Mouse (Mus musculus) heart, embryonic 11.5 days (tissue): ENCODE measurements at regions not wholly inside any gene's neighbourhood (a gene's known extent, or its start where the extent isn't known, plus 50 kb on each side); places are given as distances from the start of the nearest gene placed in this dataset.

Experiments used
- ATAC-seq: fragments of 200-750 bp; cut with Nextera tagmentation; replicated peaks from 2 replicates; pipeline ENCODE4 v1.8.0; 2017; ENCODE audit warnings: moderate library complexity; ENCODE audit not compliant: insufficient number of reproducible peaks, low FRiP score, low TSS enrichment
- H3K27ac ChIP-seq: fragments of 300-500 bp; sonication (generic); 2 replicates; pipeline ENCODE4 v1.5.1; 2014; ENCODE audit warnings: mild to moderate bottlenecking, low read depth, low read length
- H3K27me3 ChIP-seq: fragments of 300-500 bp; sonication (generic); 2 replicates; pipeline ENCODE4 v1.6.1; 2014; ENCODE audit warnings: mild to moderate bottlenecking, low read length, mixed read lengths; ENCODE audit not compliant: control insufficient read depth, insufficient read depth
- H3K36me3 ChIP-seq: fragments of 300-500 bp; sonication (generic); 2 replicates; pipeline ENCODE4 v1.6.1; 2014; ENCODE audit warnings: mild to moderate bottlenecking, low read length, moderate library complexity, mixed read lengths; ENCODE audit not compliant: control insufficient read depth, insufficient read depth
- H3K4me1 ChIP-seq: fragments of 300-500 bp; sonication (generic); 2 replicates; pipeline ENCODE4 v1.6.1; 2014; ENCODE audit warnings: low read length; ENCODE audit not compliant: control insufficient read depth, insufficient read depth
- H3K4me2 ChIP-seq: fragments of 300-500 bp; sonication (generic); 2 replicates; pipeline ENCODE4 v1.6.1; 2014; ENCODE audit warnings: mild to moderate bottlenecking, moderate library complexity
- H3K4me3 ChIP-seq: fragments of 300-500 bp; sonication (generic); 2 replicates; pipeline ENCODE4 v1.5.1; 2014; ENCODE audit warnings: low read depth, low read length
- H3K9ac ChIP-seq: fragments of 300-500 bp; sonication (generic); 2 replicates; pipeline ENCODE4 v1.6.1; 2014; ENCODE audit warnings: mild to moderate bottlenecking, low read depth, low read length, moderate library complexity
- H3K9me3 ChIP-seq: fragments of 300-500 bp; sonication (generic); replicated peaks from 2 replicates; pipeline ENCODE4 v1.6.1; 2016; ENCODE audit warnings: low read length; ENCODE audit not compliant: control insufficient read depth
- WGBS: fragments of 180-500 bp; shearing (Covaris S2); extraction: QIAGEN DNeasy Blood & Tissue Kit; methylation state at CpG from one replicate; pipeline ENCODE4 v1.1.7; 2014; ENCODE audit not compliant: insufficient replicate concordance; 5-methylcytosine and 5-hydroxymethylcytosine counted together

- no peak for ATAC-seq
- H3K9ac ChIP-seq = no peak overlapping the region
- no peaks in the 10 kb centered on the region for H3K36me3 ChIP-seq
- H3K9me3 ChIP-seq = no peaks in the 10 kb centered on the region
- H3K4me2 ChIP-seq = no peak overlapping the region
- no peak overlapping the region for H3K27ac ChIP-seq
- no peaks in the 10 kb centered on the region for H3K27me3 ChIP-seq
- 48% methylated on average over 1 of the region's 1 CpGs for WGBS
- no peak overlapping the region for H3K4me3 ChIP-seq
- peaks cover 2% of the 10 kb centered on the region; the same call in 1 of the 2 replicates for H3K4me1 ChIP-seq
Observed at GRCm38 (mm10) chr12:16046643-16047042, 229.9 kb upstream of the Trib2 start.

GRCm38 (mm10) chr12:16045791-16046494 lies 229.2 kb upstream of the Trib2 start:
- H3K9me3 ChIP-seq = no peaks in the 10 kb centered on the region
- ATAC-seq = no peak
- H3K4me1 ChIP-seq = peaks cover 2% of the 10 kb centered on the region; the same call in 1 of the 2 replicates
- H3K27me3 ChIP-seq = no peaks in the 10 kb centered on the region
- no peak overlapping the region for H3K9ac ChIP-seq
- no peak overlapping the region for H3K4me3 ChIP-seq
- WGBS = 72% methylated on average over 5 of the region's 5 CpGs
- no peak overlapping the region for H3K4me2 ChIP-seq
- H3K36me3 ChIP-seq = no peaks in the 10 kb centered on the region
- no peak overlapping the region for H3K27ac ChIP-seq

DNA sequence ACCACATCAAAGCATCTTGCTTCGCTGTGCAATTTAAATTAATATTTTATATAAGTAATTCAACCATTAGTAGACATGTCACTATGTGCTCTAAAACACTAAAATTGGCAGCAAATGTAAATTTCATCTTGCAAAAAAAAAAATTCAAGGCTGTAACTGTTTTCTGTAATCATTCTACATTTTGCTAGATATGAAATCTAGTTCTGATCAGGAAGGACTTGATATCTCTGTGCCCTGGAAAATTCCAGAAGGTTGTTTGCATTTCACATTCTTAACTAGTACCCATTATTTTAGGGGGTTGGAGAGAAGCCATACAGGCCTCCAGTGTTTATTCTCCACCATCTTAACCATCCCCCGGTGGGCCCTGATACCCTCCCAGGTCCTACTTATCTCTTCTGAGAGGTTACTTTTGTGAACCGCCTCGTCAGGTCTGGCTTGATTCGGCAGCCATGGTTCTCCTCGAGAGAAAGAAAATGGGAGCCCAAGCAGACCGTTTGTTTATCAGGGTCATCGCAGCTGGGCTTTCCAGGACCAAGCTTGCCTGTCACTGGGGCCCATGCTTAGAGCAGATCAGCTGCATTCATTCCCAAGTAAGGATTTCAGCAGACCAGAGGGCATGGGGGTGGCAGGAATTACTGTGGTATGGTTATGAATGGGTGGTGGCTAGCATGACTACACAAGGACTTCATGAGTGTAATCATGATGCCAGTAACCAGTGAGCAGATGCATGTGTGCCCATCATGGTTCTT lies 226.9 kb upstream of the Trib2 start:
- WGBS = 65% methylated on average over 8 of the region's 8 CpGs
- H3K4me3 ChIP-seq = no peak overlapping the region
- no peak for ATAC-seq

DNA sequence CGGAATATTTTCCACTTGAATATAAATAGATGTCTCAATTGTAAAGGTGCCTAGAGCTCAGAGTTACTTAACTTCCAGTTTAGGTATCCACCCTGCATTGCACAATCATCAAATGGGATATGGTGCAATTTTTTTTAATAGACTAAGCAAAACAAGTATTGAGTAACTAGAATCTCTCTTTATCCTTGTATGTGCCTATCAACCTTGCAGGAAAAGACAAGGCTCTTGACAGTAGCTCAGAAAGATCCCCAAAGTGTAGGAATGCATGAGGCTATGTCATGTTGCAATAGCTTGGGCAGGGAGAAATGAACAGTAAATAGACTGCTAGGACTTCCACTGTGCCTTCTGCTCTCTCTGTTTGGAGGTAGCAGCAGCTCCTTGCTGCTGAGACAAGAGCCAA lies 225.6 kb upstream of the Trib2 start:
- H3K27ac ChIP-seq = no peak overlapping the region
- no peak for ATAC-seq
- no peak overlapping the region for H3K9ac ChIP-seq
- 85% methylated on average over 1 of the region's 1 CpGs for WGBS
- H3K4me2 ChIP-seq = no peak overlapping the region
- no peaks in the 10 kb centered on the region for H3K9me3 ChIP-seq
- H3K36me3 ChIP-seq = no peaks in the 10 kb centered on the region
- H3K27me3 ChIP-seq = no peaks in the 10 kb centered on the region
- no peak overlapping the region for H3K4me3 ChIP-seq
- peaks cover 2% of the 10 kb centered on the region; the same call in 1 of the 2 replicates for H3K4me1 ChIP-seq

More for the DNA sequence above, 226.9 kb upstream of the Trib2 start:
- H3K4me2 ChIP-seq = no peak overlapping the region
- no peaks in the 10 kb centered on the region for H3K27me3 ChIP-seq
- H3K27ac ChIP-seq = no peak overlapping the region
- H3K9me3 ChIP-seq = no peaks in the 10 kb centered on the region
- peaks cover 2% of the 10 kb centered on the region; the same call in 1 of the 2 replicates for H3K4me1 ChIP-seq
- no peaks in the 10 kb centered on the region for H3K36me3 ChIP-seq
- no peak overlapping the region for H3K9ac ChIP-seq

DNA sequence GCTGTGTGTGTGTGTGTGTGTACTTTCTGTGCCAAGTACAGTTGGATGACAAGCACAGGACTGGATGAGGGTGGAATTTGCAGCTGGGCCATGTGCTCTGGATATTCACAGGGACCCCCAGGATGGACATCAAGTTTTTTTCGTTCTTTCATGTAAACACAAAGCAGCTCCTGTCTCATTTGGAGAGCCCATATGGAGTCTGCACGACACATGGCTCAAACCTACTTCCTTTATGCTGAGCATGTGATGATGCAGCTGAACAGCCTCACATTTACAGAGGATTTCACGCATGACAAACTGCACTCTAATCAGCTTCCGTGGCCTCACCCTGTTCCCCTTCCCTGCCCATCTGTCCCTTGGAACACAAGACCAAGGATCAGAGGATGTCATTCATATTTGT lies 224.4 kb upstream of the Trib2 start:
- no peaks in the 10 kb centered on the region for H3K9me3 ChIP-seq
- ATAC-seq = no peak
- H3K4me3 ChIP-seq = no peak overlapping the region
- no peaks in the 10 kb centered on the region for H3K36me3 ChIP-seq
- H3K9ac ChIP-seq = no peak overlapping the region
- no peaks in the 10 kb centered on the region for H3K27me3 ChIP-seq
- H3K4me2 ChIP-seq = no peak overlapping the region
- WGBS = 67% methylated on average over 4 of the region's 4 CpGs
- no peaks in the 10 kb centered on the region; the same call in 1 of the 2 replicates for H3K4me1 ChIP-seq
- H3K27ac ChIP-seq = no peak overlapping the region

DNA sequence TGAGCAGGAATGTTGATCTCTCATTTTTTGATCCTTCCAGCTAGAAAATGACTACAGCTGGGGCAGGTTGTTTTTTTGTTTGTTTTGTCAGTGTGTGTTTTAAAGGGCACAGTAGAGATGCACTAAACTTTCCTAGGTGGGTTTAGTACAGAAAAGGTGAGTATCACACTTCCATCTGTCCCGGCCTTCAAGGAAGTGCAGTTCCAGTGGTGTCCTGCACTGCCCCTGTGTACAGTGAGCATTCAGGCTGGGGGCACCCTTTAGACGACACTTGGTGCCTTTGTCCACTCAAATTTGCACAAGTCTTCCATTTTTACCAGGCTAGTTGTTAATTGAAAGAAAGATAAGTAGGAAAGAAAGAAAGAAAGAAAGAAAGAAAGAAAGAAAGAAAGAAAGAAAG lies 218.8 kb upstream of the Trib2 start:
- Histone ChIP-seq H3K9ac (no peak overlapping the region), H3K27me3 (no peaks in the 10 kb centered on the region), H3K4me3 (no peak overlapping the region), H3K4me1 (no peaks in the 10 kb centered on the region), H3K9me3 (no peaks in the 10 kb centered on the region), H3K36me3 (no peaks in the 10 kb centered on the region), H3K4me2 (no peak overlapping the region), H3K27ac (no peak overlapping the region)
- no peak for ATAC-seq
- 62% methylated on average over 2 of the region's 2 CpGs for WGBS

DNA sequence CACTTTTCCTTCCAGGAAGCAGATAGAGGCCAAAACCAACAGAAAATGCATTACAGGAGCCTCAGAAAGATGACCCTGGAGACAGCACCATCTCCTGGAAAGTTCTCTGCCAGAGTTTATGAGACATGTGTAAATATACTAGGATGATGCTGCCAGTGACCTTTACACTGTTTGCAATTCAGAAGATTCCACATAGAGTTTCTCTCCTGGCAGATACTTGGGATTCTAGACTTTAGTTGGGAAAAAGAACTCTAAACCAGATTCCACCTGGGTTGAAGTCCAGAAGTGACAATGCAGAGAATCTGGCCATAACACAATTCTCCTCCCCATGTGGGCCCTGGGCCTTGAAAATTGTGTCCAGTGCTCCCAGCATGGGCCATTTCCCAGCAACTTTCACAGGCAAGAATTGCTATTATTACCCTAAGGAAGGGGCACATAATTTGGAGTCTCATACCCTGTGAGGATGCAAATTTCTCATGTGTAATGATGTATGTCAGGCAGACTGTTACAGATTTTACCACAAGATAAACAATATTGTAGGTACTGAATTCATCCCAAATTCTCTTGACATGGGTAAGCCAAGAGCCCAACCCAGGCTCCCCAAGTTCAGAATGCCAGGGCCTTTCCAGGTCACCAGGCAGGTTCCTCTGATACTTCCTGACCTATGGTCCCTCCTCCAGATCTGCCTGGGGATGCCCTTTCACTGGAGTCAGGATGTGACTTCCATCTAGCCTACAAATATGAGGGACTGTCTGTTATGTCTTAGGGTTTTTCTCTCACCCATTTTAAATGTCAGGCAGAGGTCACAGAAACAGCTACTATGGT lies 218.2 kb upstream of the Trib2 start:
- Histone ChIP-seq H3K9ac (no peak overlapping the region), H3K4me3 (no peak overlapping the region), H3K9me3 (no peaks in the 10 kb centered on the region), H3K4me2 (no peak overlapping the region), H3K4me1 (no peaks in the 10 kb centered on the region), H3K27ac (no peak overlapping the region), H3K36me3 (no peaks in the 10 kb centered on the region), H3K27me3 (no peaks in the 10 kb centered on the region)
- ATAC-seq = no peak

- Histone ChIP-seq H3K27me3 (no peaks in the 10 kb centered on the region), H3K4me2 (no peak overlapping the region), H3K9ac (no peak overlapping the region), H3K4me1 (peaks cover 3% of the 10 kb centered on the region), H3K4me3 (no peak overlapping the region), H3K36me3 (no peaks in the 10 kb centered on the region), H3K9me3 (no peaks in the 10 kb centered on the region), H3K27ac (no peak overlapping the region)
- ATAC-seq = no peak
- WGBS = 0% methylated on average over 1 of the region's 1 CpGs
Observed at GRCm38 (mm10) chr12:16026654-16027053, 209.9 kb upstream of the Trib2 start.
